Mouse (Mus musculus) hindbrain, postnatal 0 days (tissue): ENCODE measurements around the gene Slc4a5. TPM values are rescaled to one million over a fixed set of nuclear protein-coding genes. Genes with fewer than 3 reads are reported as not detected.
A peak's percentile ranks its signal among the peaks of the same experiment; 100 is the strongest.

Experiments
- ATAC-seq: fragments of 200-750 bp; cut with Nextera tagmentation; 2 replicates; pipeline ENCODE4 v1.8.0; 2017; ENCODE audit warnings: mild to moderate bottlenecking, moderate TSS enrichment, moderate library complexity
- DNase-seq: peaks from one replicate; pipeline ENCODE4 v3.0.0-alpha.2; 2015; ENCODE audit warnings: low spot score
- H3K27ac ChIP-seq: fragments of 300-500 bp; sonication (generic); 2 replicates; pipeline ENCODE4 v1.5.1; 2014; ENCODE audit warnings: mild to moderate bottlenecking
- H3K27me3 ChIP-seq: fragments of 300-500 bp; sonication (generic); 2 replicates; pipeline ENCODE4 v1.6.1; 2014; ENCODE audit warnings: low read length, mixed read lengths; ENCODE audit not compliant: insufficient read depth
- H3K36me3 ChIP-seq: fragments of 300-500 bp; sonication (generic); 2 replicates; pipeline ENCODE4 v1.6.1; 2014; ENCODE audit warnings: low read length, mixed read lengths; ENCODE audit not compliant: insufficient read depth
- H3K4me1 ChIP-seq: fragments of 300-500 bp; sonication (generic); 2 replicates; pipeline ENCODE4 v1.6.1; 2014; ENCODE audit warnings: antibody characterized with exemption, low read length, mixed read lengths; ENCODE audit not compliant: insufficient read depth
- H3K4me2 ChIP-seq: fragments of 300-500 bp; sonication (generic); 2 replicates; pipeline ENCODE4 v1.6.1; 2014; ENCODE audit warnings: low read depth, mild to moderate bottlenecking, low read length, moderate library complexity, mixed read lengths
- H3K4me3 ChIP-seq: fragments of 300-500 bp; sonication (generic); 2 replicates; pipeline ENCODE4 v1.5.1; 2014; ENCODE audit warnings: low read length
- H3K9ac ChIP-seq: fragments of 300-500 bp; sonication (generic); replicated peaks from 2 replicates; pipeline ENCODE4 v1.6.1; 2014; ENCODE audit warnings: mild to moderate bottlenecking, low read length, moderate library complexity, mixed read lengths
- H3K9me3 ChIP-seq: fragments of 300-500 bp; sonication (generic); 2 replicates; pipeline ENCODE4 v1.6.1; 2016; ENCODE audit warnings: low read length, mixed read lengths
- CTCF ChIP-seq: IDR thresholded peaks from 2 replicates; pipeline ENCODE4 v1.5.1; 2016; ENCODE audit warnings: antibody characterized with exemption, control low read depth, low read depth
- WGBS: fragments of 180-500 bp; shearing (Covaris S2); extraction: QIAGEN DNeasy Blood & Tissue Kit; methylation state at CpG from one replicate; pipeline ENCODE4 v1.1.7; 2014; 5-methylcytosine and 5-hydroxymethylcytosine counted together
- polyA plus RNA-seq: library from polyadenylated mRNA; unstranded; fragments of >200 nt; fragmentation: Nextera tagmentation; extraction: Ambion mirVana; gene quantifications from 2 replicates; pipeline ENCODE4 v1.2.1, GENCODE M21; 2015
- total RNA-seq: library from RNA; depleted of rRNA; stranded (reverse); fragments of >200 nt; gene quantifications from 2 replicates; pipeline ENCODE4 v1.2.3, GENCODE M21; 2014

The Slc4a5 gene
- total and polyA plus RNA-seq, 2 experiments from 2014 or later: 2.5 to 6.0 TPM

DNA sequence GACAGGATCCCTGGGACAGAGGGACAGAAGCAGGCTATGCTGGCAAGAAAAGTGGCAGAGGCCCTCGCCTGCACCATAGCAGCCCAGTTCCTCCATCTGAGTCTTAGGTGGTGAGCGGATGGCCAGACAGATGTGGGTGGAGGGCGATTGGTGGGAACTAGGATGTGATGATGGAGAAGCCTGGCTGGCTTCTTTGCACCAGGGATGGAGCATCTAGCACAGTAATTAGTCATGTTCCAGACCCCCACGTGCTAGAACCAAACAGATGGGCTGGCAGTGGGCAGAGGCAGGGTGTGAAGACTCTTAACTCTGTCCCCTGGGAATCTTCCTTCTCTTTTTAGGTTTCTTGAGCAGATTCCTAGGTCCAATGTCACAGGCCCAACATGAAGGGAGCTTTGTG lies 16.3 kb upstream of the Slc4a5 start:
- ATAC-seq (no peak), DNase-seq (no peak)
- TF ChIP-seq CTCF: no peak
- WGBS: 84% methylated on average over 4 of the region's 4 CpGs
- Histone ChIP-seq H3K4me3 (no peak overlapping the region), H3K27me3 (no peaks in the 10 kb centered on the region), H3K9me3 (no peaks in the 10 kb centered on the region), H3K36me3 (peaks cover 24% of the 10 kb centered on the region), H3K4me2 (no peak overlapping the region), H3K4me1 (no peaks in the 10 kb centered on the region), H3K27ac (no peak overlapping the region), H3K9ac (no peak overlapping the region)

DNA sequence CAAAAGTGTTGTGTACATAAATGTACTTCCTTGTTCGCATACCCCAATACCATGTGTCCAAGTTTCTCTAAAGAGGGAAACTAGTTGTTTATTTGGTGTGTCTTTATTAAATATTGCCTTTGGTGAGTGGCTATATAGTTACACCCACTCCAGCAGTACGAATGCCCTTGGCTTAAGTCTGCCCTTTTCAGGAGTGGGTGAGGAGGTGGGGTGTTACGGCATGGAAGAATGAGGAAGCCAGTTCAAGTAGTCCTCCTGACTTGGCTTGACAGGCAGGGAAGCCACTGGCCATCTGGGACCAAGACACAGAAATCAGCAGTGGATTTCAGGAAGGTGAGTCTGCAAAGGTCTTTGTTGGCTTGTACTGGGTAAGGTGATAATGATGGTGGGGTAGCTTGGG lies 13.8 kb upstream of the Slc4a5 start:
- Histone ChIP-seq H3K36me3 (peaks cover 3% of the 10 kb centered on the region; the same call in 1 of the 2 replicates), H3K4me3 (no peak overlapping the region), H3K27me3 (no peaks in the 10 kb centered on the region), H3K4me1 (no peaks in the 10 kb centered on the region), H3K9me3 (no peaks in the 10 kb centered on the region), H3K4me2 (no peak overlapping the region), H3K27ac (no peak overlapping the region), H3K9ac (no peak overlapping the region)
- ATAC-seq: no peak
- 86% methylated on average over 3 of the region's 3 CpGs for WGBS
- no peak for TF ChIP-seq CTCF
- no peak for DNase-seq

DNA sequence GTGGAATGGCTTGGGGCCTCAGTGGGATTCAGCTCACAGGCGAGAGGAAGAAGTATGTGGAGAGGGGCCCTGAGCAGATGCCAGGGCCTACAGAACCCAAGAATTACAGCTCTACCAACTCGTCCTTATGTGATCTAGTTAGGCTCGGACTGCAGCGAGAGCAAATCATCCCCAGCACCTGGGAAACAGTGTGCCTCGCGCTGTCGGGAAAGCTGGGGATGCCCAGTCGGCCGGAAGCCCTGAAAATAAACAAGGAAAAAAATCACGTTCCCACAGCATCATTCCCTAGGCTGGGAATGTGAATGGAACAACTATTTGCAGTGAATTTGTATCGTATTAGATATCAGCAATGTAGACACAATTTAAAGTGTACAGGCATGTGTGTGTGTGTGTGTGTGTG lies 13.3 kb upstream of the Slc4a5 start:
- WGBS: 82% methylated on average over 11 of the region's 11 CpGs
- TF ChIP-seq CTCF: no peak
- Histone ChIP-seq H3K4me2 (no peak overlapping the region), H3K27me3 (no peaks in the 10 kb centered on the region), H3K9me3 (no peaks in the 10 kb centered on the region), H3K9ac (no peak overlapping the region), H3K4me3 (no peak overlapping the region), H3K27ac (no peak overlapping the region), H3K36me3 (no peaks in the 10 kb centered on the region), H3K4me1 (no peaks in the 10 kb centered on the region)
- no peak for ATAC-seq
- no peak for DNase-seq

DNA sequence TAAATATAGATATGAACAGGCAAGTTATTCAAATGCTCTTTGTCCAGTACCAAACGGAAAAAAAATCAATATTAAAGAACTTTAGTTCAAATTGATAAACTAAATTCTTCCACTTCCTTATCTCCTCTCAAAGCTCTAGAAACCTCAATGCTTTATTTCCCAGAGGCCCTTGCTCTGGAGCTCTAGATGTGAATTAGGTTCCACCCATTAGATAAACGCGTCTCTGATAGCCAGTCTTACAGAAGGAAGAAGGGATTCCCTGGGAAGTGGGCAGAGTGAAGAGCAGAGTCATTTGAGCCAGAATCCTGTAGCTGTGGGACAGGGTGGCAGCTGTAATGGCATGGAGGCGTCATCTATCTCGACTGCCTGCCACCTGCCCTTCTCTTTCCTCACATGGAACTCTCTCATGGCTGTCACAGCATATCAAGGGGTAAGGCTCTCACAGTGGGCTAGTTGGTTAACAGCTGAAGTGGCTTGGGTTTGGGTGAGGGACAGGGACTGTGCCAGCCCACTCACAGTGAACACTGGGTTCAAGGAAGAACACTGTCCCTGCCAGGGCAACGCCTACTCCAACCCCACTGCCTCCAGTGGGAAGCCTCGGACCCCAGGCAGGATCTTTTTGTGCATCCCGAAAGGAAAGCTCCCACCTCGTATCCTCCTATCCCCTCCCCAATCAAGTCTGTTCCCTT lies 12.1 kb upstream of the Slc4a5 start:
- WGBS: 56% methylated on average over 9 of the region's 9 CpGs
- no peak overlapping the region for H3K4me3 ChIP-seq
- no peaks in the 10 kb centered on the region for H3K9me3 ChIP-seq
- H3K9ac ChIP-seq: no peak overlapping the region
- no peak for TF ChIP-seq CTCF
- H3K4me2 ChIP-seq: no peak overlapping the region
- DNase-seq (no peak), ATAC-seq (no peak)
- no peaks in the 10 kb centered on the region for H3K36me3 ChIP-seq
- no peaks in the 10 kb centered on the region for H3K4me1 ChIP-seq
- no peaks in the 10 kb centered on the region for H3K27me3 ChIP-seq
- H3K27ac ChIP-seq: no peak overlapping the region

DNA sequence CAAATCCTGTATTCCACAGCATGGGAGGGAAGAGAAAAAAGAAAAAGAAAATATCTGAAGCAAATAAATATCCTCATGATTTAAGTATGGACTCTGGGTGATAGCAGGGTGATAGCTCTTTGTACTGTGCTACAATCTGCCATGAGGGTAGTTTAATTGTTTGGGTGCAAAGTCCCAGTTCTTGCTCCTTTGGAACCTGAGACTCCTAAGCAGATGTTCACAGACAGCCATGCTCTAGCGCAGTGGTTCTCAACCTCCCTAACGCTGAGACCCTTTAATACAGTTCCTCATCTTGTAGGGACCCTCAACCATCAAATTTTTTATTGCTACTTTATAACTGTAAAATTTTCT lies 11.6 kb upstream of the Slc4a5 start:
- no peaks in the 10 kb centered on the region for H3K9me3 ChIP-seq
- H3K27me3 ChIP-seq: no peaks in the 10 kb centered on the region
- ATAC-seq: no peak
- H3K4me2 ChIP-seq: no peak overlapping the region
- 82% methylated on average over 2 of the region's 2 CpGs for WGBS
- no peak for DNase-seq
- TF ChIP-seq CTCF: no peak
- no peak overlapping the region for H3K4me3 ChIP-seq
- no peaks in the 10 kb centered on the region for H3K36me3 ChIP-seq
- no peak overlapping the region for H3K27ac ChIP-seq
- H3K4me1 ChIP-seq: no peaks in the 10 kb centered on the region
- no peak overlapping the region for H3K9ac ChIP-seq

DNA sequence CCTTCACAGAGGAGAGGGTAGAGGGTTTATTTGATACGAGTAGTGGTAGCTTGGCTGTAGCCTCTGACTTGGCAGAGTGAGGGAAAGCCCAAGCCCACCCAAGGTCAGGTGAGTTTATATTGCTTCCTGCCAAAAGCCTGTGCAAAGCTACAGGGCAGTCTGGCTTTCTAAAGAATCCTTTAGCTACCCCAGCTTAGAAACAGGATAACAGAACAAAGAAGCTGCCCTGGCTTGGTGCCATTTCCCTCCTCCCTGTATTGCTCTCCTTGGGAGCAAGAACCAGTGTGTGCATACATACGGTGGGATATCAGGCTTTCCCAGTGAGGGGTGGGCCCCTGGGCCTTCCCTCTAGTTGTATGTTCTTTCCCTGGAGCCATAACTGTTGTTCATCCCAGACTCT lies 9.1 kb upstream of the Slc4a5 start:
- no peaks in the 10 kb centered on the region for H3K9me3 ChIP-seq

DNA sequence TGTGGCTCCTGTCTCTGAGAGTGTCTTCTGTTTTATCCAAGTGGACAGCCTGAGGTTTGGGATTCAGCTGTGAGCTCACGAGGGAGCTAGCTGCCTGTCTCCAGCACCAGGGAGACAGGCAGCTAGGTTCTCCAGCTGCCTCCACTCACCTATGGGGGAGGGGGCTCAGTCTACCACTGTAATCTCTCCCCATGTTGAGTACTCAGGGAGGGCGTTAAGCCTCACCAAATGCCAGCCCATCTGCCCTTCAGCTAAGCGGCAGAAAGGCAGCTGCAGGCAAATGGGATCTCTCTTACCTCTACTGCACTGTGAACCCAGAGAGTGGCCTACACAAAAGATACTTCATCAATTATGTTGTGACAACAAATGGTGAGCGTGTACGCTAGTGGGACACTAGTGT lies 8.1 kb upstream of the Slc4a5 start:
- H3K9ac ChIP-seq: no peak overlapping the region
- 29% methylated on average over 5 of the region's 5 CpGs for WGBS
- no peak for ATAC-seq
- H3K4me1 ChIP-seq: no peaks in the 10 kb centered on the region
- DNase-seq: peak; percentile 27
- TF ChIP-seq CTCF: no peak
- no peaks in the 10 kb centered on the region for H3K9me3 ChIP-seq
- H3K27ac ChIP-seq: peak overlapping the region; percentile 21; the same call in 1 of the 2 replicates
- no peaks in the 10 kb centered on the region for H3K36me3 ChIP-seq
- no peaks in the 10 kb centered on the region for H3K27me3 ChIP-seq
- H3K4me3 ChIP-seq: no peak overlapping the region
- H3K4me2 ChIP-seq: no peak overlapping the region

More for the DNA sequence above, 9.1 kb upstream of the Slc4a5 start:
- H3K9ac ChIP-seq: no peak overlapping the region
- 33% methylated on average over 2 of the region's 2 CpGs for WGBS
- H3K36me3 ChIP-seq: no peaks in the 10 kb centered on the region
- ATAC-seq: no peak
- no peaks in the 10 kb centered on the region for H3K27me3 ChIP-seq
- DNase-seq: peak; percentile 25
- H3K4me2 ChIP-seq: no peak overlapping the region
- no peak for TF ChIP-seq CTCF
- H3K4me3 ChIP-seq: no peak overlapping the region
- H3K27ac ChIP-seq: no peak overlapping the region
- no peaks in the 10 kb centered on the region for H3K4me1 ChIP-seq
